Mouse (Mus musculus): ENCODE results near the gene Srxn1.

- TF ChIP-seq POLR2A (IDR thresholded peaks at IDR 0.05; ENCODE audit: control insufficient read depth, extremely low read depth, insufficient read depth, low read length, poor library complexity) (no peak), CTCF (IDR thresholded peaks at IDR 0.05; ENCODE audit: borderline replicate concordance, control insufficient read depth, extremely low read depth, insufficient read depth, low read length, poor library complexity) (no peak)
Measured at GRCm38 (mm10) chr2:152106597-152106996, 1.3 kb downstream of the Srxn1 start.

All from thymus, adult 2 months (tissue).